Mouse (Mus musculus): ENCODE data around the gene Wdr20. TPM values are rescaled to one million over a fixed set of nuclear protein-coding genes. Genes with fewer than 3 reads are reported as not detected.

Gene Wdr20
- polyA plus RNA-seq, 1 experiment = 12.6 TPM

GRCm38 (mm10) chr12:110771961-110772360 lies 34.2 kb downstream of the Wdr20 start:
- no peak overlapping the region for H3ac ChIP-seq (ENCODE audit: control insufficient read depth, insufficient read length, low read depth)
- TF ChIP-seq USF1 (IDR thresholded peaks at IDR 0.05; ENCODE audit: low read depth) (no peak), FOSL1 (IDR thresholded peaks at IDR 0.05; ENCODE audit: insufficient read depth, low read length, poor library complexity, severe bottlenecking) (no peak), CTCF (IDR thresholded peaks at IDR 0.05; ENCODE audit: control insufficient read depth, insufficient read depth, insufficient read length) (no peak), MYOG (IDR thresholded peaks at IDR 0.05; ENCODE audit: control insufficient read depth, extremely low read depth, insufficient read length) (no peak), CEBPB (IDR thresholded peaks at IDR 0.05; ENCODE audit: low read depth) (no peak), MYOD1 (IDR thresholded peaks at IDR 0.05; ENCODE audit: control insufficient read depth, insufficient read length, low read depth) (no peak), MAX (IDR thresholded peaks at IDR 0.05) (no peak)
- H3K27me3 ChIP-seq (ENCODE audit: control insufficient read depth, insufficient read depth, insufficient read length) = no peaks in the 10 kb centered on the region
- H3K79me3 ChIP-seq (ENCODE audit: low read depth) = peaks cover 44% of the 10 kb centered on the region
- no peaks in the 10 kb centered on the region for H3K36me3 ChIP-seq (ENCODE audit: control insufficient read depth, insufficient read depth)
- no peak overlapping the region for H3K4me3 ChIP-seq (ENCODE audit: insufficient read depth, poor library complexity, severe bottlenecking)
- H3K79me2 ChIP-seq (ENCODE audit: control insufficient read depth, insufficient read depth) = peaks cover 97% of the 10 kb centered on the region

GRCm38 (mm10) chr12:110775628-110776426 lies 38.1 kb downstream of the Wdr20 start:
- Histone ChIP-seq H3K4me3 (ENCODE audit: insufficient read depth, poor library complexity, severe bottlenecking) (no peak overlapping the region), H3K36me3 (ENCODE audit: control insufficient read depth, insufficient read depth) (peaks cover 14% of the 10 kb centered on the region), H3K79me3 (ENCODE audit: low read depth) (peaks cover 34% of the 10 kb centered on the region), H3ac (ENCODE audit: control insufficient read depth, insufficient read length, low read depth) (no peak overlapping the region), H3K79me2 (ENCODE audit: control insufficient read depth, insufficient read depth) (peaks cover 77% of the 10 kb centered on the region), H3K27me3 (ENCODE audit: control insufficient read depth, insufficient read depth, insufficient read length) (no peaks in the 10 kb centered on the region)
- TF ChIP-seq MYOG (IDR thresholded peaks at IDR 0.05; ENCODE audit: control insufficient read depth, extremely low read depth, insufficient read length) (no peak), CTCF (IDR thresholded peaks at IDR 0.05; ENCODE audit: control insufficient read depth, insufficient read depth, insufficient read length) (no peak), MYOD1 (IDR thresholded peaks at IDR 0.05; ENCODE audit: control insufficient read depth, insufficient read length, low read depth) (no peak), USF1 (IDR thresholded peaks at IDR 0.05; ENCODE audit: low read depth) (no peak), FOSL1 (IDR thresholded peaks at IDR 0.05; ENCODE audit: insufficient read depth, low read length, poor library complexity, severe bottlenecking) (no peak), MAX (IDR thresholded peaks at IDR 0.05) (no peak), CEBPB (IDR thresholded peaks at IDR 0.05; ENCODE audit: low read depth) (no peak)

- TF ChIP-seq CEBPB (IDR thresholded peaks at IDR 0.05; ENCODE audit: low read depth) = no peak
- TF ChIP-seq MYOD1 (IDR thresholded peaks at IDR 0.05; ENCODE audit: control insufficient read depth, insufficient read length, low read depth) = no peak
- TF ChIP-seq MYOG (IDR thresholded peaks at IDR 0.05; ENCODE audit: control insufficient read depth, extremely low read depth, insufficient read length) = no peak
- TF ChIP-seq MAX (IDR thresholded peaks at IDR 0.05) = no peak
- TF ChIP-seq FOSL1 (IDR thresholded peaks at IDR 0.05; ENCODE audit: insufficient read depth, low read length, poor library complexity, severe bottlenecking) = no peak
- TF ChIP-seq USF1 (IDR thresholded peaks at IDR 0.05; ENCODE audit: low read depth) = no peak
- TF ChIP-seq CTCF (IDR thresholded peaks at IDR 0.05; ENCODE audit: control insufficient read depth, insufficient read depth, insufficient read length) = no peak
These were observed 40.1 kb downstream of the Wdr20 start for GRCm38 (mm10) chr12:110777853-110778252.

GRCm38 (mm10) chr12:110779296-110779695 lies 41.6 kb downstream of the Wdr20 start:
- no peak for TF ChIP-seq MYOD1 (IDR thresholded peaks at IDR 0.05; ENCODE audit: control insufficient read depth, insufficient read length, low read depth)
- no peak for TF ChIP-seq CEBPB (IDR thresholded peaks at IDR 0.05; ENCODE audit: low read depth)
- TF ChIP-seq USF1 (IDR thresholded peaks at IDR 0.05; ENCODE audit: low read depth) = no peak
- no peak for TF ChIP-seq CTCF (IDR thresholded peaks at IDR 0.05; ENCODE audit: control insufficient read depth, insufficient read depth, insufficient read length)
- TF ChIP-seq MAX (IDR thresholded peaks at IDR 0.05) = no peak
- TF ChIP-seq FOSL1 (IDR thresholded peaks at IDR 0.05; ENCODE audit: insufficient read depth, low read length, poor library complexity, severe bottlenecking) = no peak
- TF ChIP-seq MYOG (IDR thresholded peaks at IDR 0.05; ENCODE audit: control insufficient read depth, extremely low read depth, insufficient read length) = no peak

More at GRCm38 (mm10) chr12:110777853-110778252, 40.1 kb downstream of the Wdr20 start:
- Histone ChIP-seq H3K79me2 (ENCODE audit: control insufficient read depth, insufficient read depth) (peaks cover 62% of the 10 kb centered on the region), H3K4me3 (ENCODE audit: insufficient read depth, poor library complexity, severe bottlenecking) (no peak overlapping the region), H3K36me3 (ENCODE audit: control insufficient read depth, insufficient read depth) (peaks cover 25% of the 10 kb centered on the region), H3K79me3 (ENCODE audit: low read depth) (peaks cover 18% of the 10 kb centered on the region), H3ac (ENCODE audit: control insufficient read depth, insufficient read length, low read depth) (no peak overlapping the region), H3K27me3 (ENCODE audit: control insufficient read depth, insufficient read depth, insufficient read length) (no peaks in the 10 kb centered on the region)

GRCm38 (mm10) chr12:110781181-110781580 lies 43.4 kb downstream of the Wdr20 start:
- peaks cover 25% of the 10 kb centered on the region for H3K36me3 ChIP-seq (ENCODE audit: control insufficient read depth, insufficient read depth)

More at GRCm38 (mm10) chr12:110779296-110779695, 41.6 kb downstream of the Wdr20 start:
- peaks cover 12% of the 10 kb centered on the region for H3K79me3 ChIP-seq (ENCODE audit: low read depth)
- peaks cover 47% of the 10 kb centered on the region for H3K79me2 ChIP-seq (ENCODE audit: control insufficient read depth, insufficient read depth)
- no peak overlapping the region for H3ac ChIP-seq (ENCODE audit: control insufficient read depth, insufficient read length, low read depth)
- H3K4me3 ChIP-seq (ENCODE audit: insufficient read depth, poor library complexity, severe bottlenecking) = no peak overlapping the region
- H3K36me3 ChIP-seq (ENCODE audit: control insufficient read depth, insufficient read depth) = peaks cover 25% of the 10 kb centered on the region
- no peaks in the 10 kb centered on the region for H3K27me3 ChIP-seq (ENCODE audit: control insufficient read depth, insufficient read depth, insufficient read length)

More at GRCm38 (mm10) chr12:110781181-110781580, 43.4 kb downstream of the Wdr20 start:
- Histone ChIP-seq H3K4me3 (ENCODE audit: insufficient read depth, poor library complexity, severe bottlenecking) (no peak overlapping the region), H3K27me3 (ENCODE audit: control insufficient read depth, insufficient read depth, insufficient read length) (no peaks in the 10 kb centered on the region), H3ac (ENCODE audit: control insufficient read depth, insufficient read length, low read depth) (no peak overlapping the region), H3K79me2 (ENCODE audit: control insufficient read depth, insufficient read depth) (peaks cover 28% of the 10 kb centered on the region), H3K79me3 (ENCODE audit: low read depth) (peaks cover 4% of the 10 kb centered on the region)
- no peak for TF ChIP-seq CTCF (IDR thresholded peaks at IDR 0.05; ENCODE audit: control insufficient read depth, insufficient read depth, insufficient read length)
- no peak for TF ChIP-seq FOSL1 (IDR thresholded peaks at IDR 0.05; ENCODE audit: insufficient read depth, low read length, poor library complexity, severe bottlenecking)
- no peak for TF ChIP-seq MAX (IDR thresholded peaks at IDR 0.05)

Data from C2C12 (cell line).